Mouse (Mus musculus) lung, postnatal 14 days (tissue): Measurements from ENCODE around the gene Hspb9.

Experiments
- DNase-seq: peaks from one replicate; pipeline ENCODE4 v3.0.0; 2021

Hspb9 gene

GRCm38 (mm10) chr11:100735954-100736745, 22.5 kb downstream of the Hspb9 start:
- no peak for DNase-seq

- DNase-seq: no peak
These were observed 23.1 kb downstream of the Hspb9 start for GRCm38 (mm10) chr11:100736746-100737080.

GRCm38 (mm10) chr11:100737105-100737733, 23.6 kb downstream of the Hspb9 start:
- no peak for DNase-seq

DNA sequence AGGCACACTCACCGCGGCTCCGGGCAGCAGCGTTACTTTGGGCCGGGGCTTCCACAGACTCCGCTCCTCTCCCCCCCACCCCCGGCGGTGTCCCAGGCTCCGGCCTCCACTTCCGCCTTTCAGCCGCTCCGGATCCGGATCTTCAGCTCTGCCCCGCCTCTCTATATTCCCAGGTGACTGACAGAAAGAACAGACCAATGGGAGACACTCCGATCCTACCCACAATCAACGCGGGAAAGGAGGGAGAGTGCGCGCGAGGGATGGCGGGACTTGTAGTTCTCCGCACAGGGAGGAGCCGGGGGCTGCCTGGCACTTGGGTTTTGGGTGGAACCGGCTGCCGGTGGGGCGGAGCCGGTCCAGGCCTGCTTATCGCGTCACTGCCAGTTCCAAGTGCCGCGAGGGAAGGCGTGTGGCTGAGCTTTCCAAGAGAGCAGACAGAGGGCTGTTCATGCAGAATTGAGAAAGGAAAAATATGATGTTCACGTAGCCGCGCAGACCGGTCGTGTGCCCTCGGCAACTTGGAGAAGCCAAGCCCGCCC, 24.5 kb downstream of the Hspb9 start, which contains the start of gene Rab5c:
Rab5c (minus strand) TSS at position 150 of the 539 bp plus-strand sequence.
- peak; percentile 98 for DNase-seq

GRCm38 (mm10) chr11:100738749-100739148, 25.1 kb downstream of the Hspb9 start:
- DNase-seq: no peak

DNA sequence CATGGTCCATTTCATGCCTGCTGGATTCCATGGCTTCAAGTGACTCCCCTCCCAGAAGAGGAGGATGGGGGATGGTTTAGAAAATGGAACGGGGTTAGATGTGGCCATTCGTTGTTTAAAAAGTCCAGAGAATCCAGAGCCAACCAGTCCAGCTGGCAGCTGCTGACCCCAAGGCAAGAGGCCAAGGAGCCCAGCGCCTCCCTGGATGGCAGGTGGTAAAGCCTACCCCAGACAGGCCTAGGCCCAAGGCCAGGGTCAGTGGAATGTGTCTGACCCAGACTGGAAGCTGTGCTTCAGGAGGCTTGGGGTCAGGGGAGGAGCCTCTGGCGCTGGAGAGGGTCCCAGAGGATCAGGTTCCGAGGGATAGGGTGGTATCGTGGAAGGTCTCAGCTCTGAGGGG, 27.7 kb downstream of the Hspb9 start:
- no peak for DNase-seq

- peak; percentile 62 for DNase-seq
These were observed 31.4 kb downstream of the Hspb9 start for GRCm38 (mm10) chr11:100745085-100745484.

DNA sequence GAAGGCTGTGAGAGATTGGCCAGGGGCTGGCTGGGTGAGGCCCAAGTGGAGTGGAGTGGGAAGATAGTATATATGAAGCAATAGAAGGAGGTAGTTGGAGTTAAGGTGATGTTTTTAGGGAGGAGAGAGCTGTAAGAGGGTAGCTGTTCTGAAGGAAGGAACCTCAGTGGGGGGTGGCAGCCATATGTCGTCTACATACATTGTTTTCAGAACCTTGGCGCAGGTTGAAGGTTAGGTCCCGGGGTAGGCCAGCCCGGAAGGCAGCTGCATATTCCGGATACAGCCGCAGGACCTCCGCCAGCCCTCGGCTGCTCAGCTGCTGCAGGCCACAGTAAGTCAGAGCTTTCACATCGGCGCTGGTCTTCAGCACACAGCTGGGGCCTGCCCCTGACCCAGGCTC, 32.9 kb downstream of the Hspb9 start:
- no peak for DNase-seq

GRCm38 (mm10) chr11:100747114-100747513, 33.5 kb downstream of the Hspb9 start:
- no peak for DNase-seq

GRCm38 (mm10) chr11:100748620-100749019, 35.0 kb downstream of the Hspb9 start:
- DNase-seq: no peak

DNA sequence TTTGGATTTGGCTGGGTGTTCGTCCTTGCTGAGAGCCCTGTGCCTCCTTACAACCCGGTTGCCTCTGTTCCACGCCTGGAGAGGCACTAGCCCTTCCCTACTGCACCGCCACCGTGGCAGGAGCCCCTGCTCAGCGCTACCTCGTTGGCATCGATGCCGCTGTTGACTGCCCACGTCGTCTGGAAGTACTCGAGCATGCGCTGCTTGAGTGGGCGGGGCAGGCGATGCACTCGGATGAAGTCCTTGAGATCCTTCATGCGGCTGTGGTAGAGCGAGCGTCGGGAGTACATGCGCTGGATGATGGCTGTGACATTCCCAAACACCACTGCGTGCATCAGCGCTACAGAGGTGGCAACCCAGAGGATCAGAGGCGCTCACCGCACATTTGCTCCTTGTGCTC, 35.8 kb downstream of the Hspb9 start:
- DNase-seq: no peak

DNA sequence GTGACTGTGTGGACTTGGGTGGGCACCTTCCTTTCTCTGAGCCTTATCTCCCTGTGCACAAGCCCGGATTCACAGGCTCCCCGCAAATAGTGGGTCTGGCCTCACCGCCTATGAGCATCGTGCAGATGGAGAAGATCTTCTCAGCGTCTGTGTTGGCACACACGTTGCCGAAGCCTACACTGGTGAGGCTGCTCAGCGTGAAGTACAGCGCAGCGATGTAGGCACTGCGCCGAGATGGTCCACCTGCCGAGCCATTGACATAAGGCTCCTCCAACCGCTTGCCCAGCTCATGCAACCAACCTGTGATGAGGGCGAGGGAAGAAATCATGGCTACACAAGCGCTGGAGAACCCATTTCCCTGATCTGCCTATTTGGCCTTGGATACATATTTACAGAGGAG, 36.5 kb downstream of the Hspb9 start:
- DNase-seq: no peak

DNA sequence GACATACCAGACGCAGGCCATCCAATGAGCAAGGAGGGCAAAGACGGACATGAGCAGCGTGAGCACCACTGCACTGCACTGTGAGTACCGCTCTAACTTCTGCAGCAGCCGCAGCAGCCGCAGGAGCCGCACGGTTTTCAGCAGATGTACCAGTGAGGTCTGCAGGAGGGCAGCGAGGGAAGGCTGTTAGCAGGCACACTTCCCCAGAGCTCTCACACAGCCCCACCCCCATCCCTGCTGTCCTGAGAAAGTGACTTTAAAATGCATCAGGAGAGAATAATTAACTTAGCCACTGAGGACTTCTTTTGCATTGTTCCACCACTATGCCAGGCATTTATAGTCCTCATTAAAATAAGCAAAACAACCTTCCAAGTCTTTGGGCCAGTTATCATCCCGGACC, 38.6 kb downstream of the Hspb9 start:
- DNase-seq: no peak

DNA sequence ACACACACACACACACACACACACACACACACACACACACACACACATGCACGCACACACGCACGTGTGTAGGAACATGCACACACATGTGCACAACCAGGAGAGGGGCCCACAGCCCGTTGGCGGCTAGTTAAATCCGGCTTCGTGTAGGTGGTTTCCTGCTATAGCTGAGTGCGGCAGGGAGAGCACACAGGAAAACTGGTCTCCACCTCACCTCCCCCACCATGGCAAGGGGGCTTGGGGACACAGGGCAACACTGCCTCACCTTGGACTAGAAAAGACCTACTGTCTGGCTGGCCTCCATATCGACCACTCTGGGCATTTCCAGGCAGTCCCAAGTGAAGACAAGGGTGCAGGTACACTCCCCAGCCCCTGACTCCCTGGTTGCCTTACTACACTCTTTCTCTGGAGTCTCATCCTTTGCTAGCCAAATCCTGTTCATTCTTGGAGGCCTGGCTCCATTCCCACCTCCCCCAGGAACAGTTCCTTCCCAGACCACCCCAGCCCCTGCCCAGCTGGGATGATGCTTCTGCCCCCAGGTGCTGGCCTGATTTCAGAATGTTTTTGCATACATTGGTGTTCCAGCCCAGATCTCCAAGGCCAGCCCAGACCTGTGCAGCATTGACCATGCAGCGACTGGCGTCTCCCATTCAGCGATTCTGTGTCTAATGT, 40.5 kb downstream of the Hspb9 start:
- no peak for DNase-seq

DNA sequence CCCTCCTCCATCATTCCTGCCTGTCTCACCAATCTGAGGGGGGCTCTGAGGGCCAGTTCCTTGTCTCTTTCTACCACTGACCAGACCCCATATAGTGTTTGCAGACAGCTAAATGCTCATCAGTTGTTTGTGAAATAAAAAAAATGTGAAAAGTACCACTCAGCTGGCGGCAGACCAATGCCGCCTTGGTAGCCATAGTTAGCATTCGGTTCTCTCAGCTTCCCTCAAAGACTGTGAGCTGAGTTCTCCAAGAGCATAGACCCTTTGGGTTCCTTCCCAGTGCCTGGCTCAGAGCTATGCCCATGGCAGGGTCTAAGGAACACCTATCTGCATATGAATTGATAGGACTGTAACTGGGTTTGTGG, 41.0 kb downstream of the Hspb9 start:
- no peak for DNase-seq

GRCm38 (mm10) chr11:100756476-100756875, 42.8 kb downstream of the Hspb9 start:
- no peak for DNase-seq

GRCm38 (mm10) chr11:100757566-100757965, 43.9 kb downstream of the Hspb9 start:
- no peak for DNase-seq

DNA sequence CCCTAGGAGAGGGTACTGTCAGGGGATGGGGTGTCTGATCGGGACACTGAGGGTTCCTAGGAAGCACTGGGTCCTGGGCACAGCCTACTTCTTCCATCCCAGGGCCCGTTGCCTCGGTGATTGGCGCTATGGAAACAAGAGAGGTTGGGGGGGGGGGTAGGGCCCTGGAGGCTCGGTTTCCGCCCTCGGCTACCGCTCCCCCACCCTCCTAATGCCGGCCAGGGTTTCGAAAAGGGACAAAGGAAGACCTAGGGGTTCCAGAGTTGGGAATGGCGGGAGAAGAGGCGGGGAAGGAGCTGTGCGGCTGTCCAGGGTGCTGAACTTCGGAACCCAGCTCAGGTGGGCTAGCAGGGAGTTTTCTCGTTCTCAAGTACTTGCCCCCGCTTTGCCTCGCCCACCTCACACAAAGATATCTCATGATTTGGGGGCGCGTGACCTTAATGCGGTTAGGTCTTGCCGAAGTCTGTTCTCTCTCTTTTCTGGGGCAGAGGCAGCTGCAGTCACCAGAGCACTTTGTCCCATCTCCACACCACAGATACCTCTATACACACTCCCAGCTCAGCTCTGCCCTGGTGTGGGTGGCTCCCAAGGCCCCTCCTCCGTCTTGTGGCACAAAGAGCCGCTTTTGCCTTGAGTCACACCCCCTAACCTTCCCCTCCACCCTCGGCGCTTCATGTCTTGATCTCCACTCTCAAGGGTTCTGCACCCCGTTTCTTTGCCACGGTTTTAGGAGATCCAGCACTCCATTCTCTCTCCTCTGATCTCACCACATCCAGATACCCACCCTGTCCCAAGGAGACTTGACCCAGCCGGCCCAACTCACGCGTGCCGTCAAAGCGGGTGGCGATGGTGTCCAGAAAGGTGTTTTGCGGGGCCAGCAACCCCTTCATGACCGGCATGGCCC, 45.3 kb downstream of the Hspb9 start:
- DNase-seq: peak; percentile 67

- DNase-seq: peak; percentile 52
These were observed 46.1 kb downstream of the Hspb9 start, which contains the start of gene Kcnh4 for GRCm38 (mm10) chr11:100759611-100760233. TSS of gene Kcnh4 (minus strand) at chr11:100759942.

GRCm38 (mm10) chr11:100761547-100762045, 47.9 kb downstream of the Hspb9 start:
- peak; percentile 86 for DNase-seq

DNA sequence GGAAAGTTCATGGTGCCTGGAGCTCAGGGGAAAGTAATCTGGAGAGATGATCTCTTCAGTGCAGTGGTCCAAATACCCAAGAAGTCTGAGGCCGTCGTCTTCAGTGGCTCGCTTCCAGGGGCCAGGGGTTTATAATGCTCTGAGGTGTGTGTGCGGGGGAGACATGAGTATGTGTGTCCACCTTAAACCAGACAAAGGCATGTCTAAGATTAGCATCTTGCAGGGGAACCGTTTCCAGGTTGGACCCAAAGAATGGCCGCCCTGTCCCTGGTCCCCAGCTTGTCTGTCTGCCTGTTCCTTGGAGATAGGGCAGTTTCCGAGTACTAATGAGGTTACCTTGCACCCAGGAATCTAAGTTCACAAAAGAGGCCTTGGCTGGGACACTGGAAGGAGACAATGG, 49.2 kb downstream of the Hspb9 start, which contains the start of gene Hcrt:
Hcrt (minus strand) TSS at position 101 of the 400 bp plus-strand sequence.
- no peak for DNase-seq
